Mouse (Mus musculus): Measurements from ENCODE around the gene Ndufs1. TPM values are rescaled to one million over a fixed set of nuclear protein-coding genes. Genes with fewer than 3 reads are reported as not detected.

The Ndufs1 gene
- polyA plus RNA-seq, 1 experiment: 19.9 TPM

DNA sequence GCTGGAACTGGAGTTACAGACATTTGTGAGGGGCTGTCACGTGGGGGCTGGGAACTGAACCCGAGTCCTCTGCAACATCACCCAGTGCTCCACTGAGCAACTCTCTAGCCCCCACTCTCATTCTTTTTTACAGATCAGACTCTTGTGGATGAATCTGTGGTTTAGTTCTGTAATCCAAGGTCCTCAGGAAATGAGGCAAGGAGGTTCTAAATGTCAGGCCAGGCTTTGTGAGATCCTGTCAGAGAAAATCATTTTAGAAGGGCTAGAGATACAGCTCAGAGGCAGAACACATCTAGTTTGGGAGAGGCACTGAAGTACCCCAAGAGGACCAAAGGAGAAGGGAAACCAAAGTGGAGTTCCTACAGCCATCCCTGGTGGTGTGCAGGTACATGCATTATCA is 45.8 kb downstream of the Ndufs1 start:
- Histone ChIP-seq H3K36me3 (ENCODE audit: control insufficient read depth, insufficient read depth, low read length) (no peaks in the 10 kb centered on the region), H3K4me1 (ENCODE audit: control insufficient read depth, insufficient read depth, insufficient read length, low read length) (peaks cover 2% of the 10 kb centered on the region; the same call in 1 of the 2 replicates), H3K4me3 (ENCODE audit: low read depth, low read length) (no peak overlapping the region), H3K27ac (ENCODE audit: insufficient read depth, low read depth, low read length) (no peak overlapping the region), H3K27me3 (ENCODE audit: control insufficient read depth, insufficient read depth, low read length) (no peaks in the 10 kb centered on the region)
- TF ChIP-seq CTCF (IDR thresholded peaks at IDR 0.05; ENCODE audit: extremely low read depth, insufficient read length, insufficient replicate concordance, low read depth, low read length): no peak
- TF ChIP-seq POLR2A (IDR thresholded peaks at IDR 0.05; ENCODE audit: low read depth, low read length): no peak
- 65% methylated on average over 2 of the region's 2 CpGs for WGBS

DNA sequence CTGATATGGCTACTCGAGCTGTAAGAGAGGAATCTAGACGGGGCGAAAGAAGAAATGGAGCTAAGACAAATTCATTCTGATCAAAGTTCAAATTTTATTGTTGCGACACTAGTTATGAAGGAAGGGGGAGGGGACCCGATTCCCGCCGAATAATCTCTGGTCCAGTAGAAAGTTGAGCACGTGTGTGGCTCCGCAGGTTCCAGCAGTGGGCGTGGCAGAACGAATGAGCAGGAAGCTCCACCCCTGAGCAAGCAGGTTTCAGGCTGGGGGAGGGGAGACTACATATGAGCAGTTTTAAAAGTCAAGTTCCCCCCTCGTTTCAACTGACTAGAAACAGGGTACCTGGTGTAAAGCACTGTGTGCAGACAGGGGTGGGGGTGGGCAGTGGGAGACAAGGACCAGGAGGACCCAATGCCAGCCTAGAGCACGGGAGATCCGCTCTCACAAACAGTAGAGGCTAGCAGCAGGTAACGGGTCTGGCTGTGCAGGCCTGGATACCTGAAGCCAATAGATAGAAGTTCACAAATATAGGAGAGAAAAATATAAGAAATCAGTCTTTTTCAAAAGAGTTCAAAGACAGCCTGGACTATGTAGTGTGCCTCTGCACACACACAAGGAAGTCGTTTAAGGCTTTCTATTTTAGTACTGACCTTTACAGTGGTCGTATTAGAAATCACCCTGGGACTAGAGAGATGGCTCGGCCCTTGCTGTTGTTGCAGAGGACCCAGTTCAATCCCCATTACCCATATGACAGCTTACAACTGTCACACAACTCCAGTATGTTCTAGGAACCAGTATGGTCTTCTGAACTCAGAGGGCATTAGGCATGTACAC is 46.6 kb downstream of the Ndufs1 start:
- Histone ChIP-seq H3K36me3 (ENCODE audit: control insufficient read depth, insufficient read depth, low read length) (no peaks in the 10 kb centered on the region), H3K4me1 (ENCODE audit: control insufficient read depth, insufficient read depth, insufficient read length, low read length) (peaks cover 2% of the 10 kb centered on the region; the same call in 1 of the 2 replicates), H3K27me3 (ENCODE audit: control insufficient read depth, insufficient read depth, low read length) (no peaks in the 10 kb centered on the region), H3K27ac (ENCODE audit: insufficient read depth, low read depth, low read length) (no peak overlapping the region), H3K4me3 (ENCODE audit: low read depth, low read length) (peak overlapping the region; percentile 57)
- WGBS: 5% methylated on average over 18 of the region's 18 CpGs
- TF ChIP-seq CTCF (IDR thresholded peaks at IDR 0.05; ENCODE audit: extremely low read depth, insufficient read length, insufficient replicate concordance, low read depth, low read length): no peak

DNA sequence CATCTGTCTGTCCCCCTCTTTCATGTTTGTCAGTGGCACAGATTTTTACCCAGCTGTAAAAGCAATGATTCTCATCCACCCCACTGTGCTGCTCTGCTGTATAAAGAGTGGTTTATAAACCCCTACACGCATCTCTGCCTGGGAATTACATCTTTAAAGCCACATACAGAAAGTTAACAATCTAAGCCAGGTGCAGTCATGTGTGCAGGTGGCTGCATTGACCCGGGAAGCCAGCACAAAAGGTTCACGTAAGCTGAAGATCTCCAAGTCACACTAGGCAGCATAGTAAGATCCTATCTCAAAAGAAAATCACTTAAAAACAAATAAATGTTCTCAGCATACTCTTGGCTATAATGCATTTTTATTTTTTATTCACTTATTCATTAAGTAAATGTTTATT is 47.4 kb downstream of the Ndufs1 start:
- no peaks in the 10 kb centered on the region for H3K36me3 ChIP-seq (ENCODE audit: control insufficient read depth, insufficient read depth, low read length)
- peaks cover 2% of the 10 kb centered on the region; the same call in 1 of the 2 replicates for H3K4me1 ChIP-seq (ENCODE audit: control insufficient read depth, insufficient read depth, insufficient read length, low read length)
- H3K27me3 ChIP-seq (ENCODE audit: control insufficient read depth, insufficient read depth, low read length): no peaks in the 10 kb centered on the region
- H3K27ac ChIP-seq (ENCODE audit: insufficient read depth, low read depth, low read length): peak overlapping the region; percentile 28
- WGBS: 14% methylated on average over 3 of the region's 3 CpGs
- no peak overlapping the region for H3K4me3 ChIP-seq (ENCODE audit: low read depth, low read length)
- TF ChIP-seq POLR2A (IDR thresholded peaks at IDR 0.05; ENCODE audit: low read depth, low read length): no peak

DNA sequence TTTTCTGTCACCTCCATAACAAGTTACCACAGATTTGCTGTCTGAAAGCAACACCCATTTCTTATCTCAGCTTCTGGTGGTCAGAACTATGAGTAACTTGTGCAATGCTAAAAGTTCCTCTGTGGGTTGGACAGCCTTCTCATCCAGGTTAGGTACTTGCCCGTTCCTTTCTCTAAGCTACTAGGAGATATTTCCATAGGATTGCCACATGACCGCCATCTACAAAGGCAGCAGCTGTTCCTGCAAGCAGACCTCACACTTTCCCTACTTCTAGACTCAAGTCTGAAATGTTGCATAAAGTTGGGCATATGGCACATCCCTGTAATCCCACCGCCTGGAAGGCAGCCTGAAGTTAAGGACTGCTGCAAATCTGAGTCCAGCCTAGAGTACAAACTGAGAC is 50.4 kb downstream of the Ndufs1 start:
- no peaks in the 10 kb centered on the region for H3K27me3 ChIP-seq (ENCODE audit: control insufficient read depth, insufficient read depth, low read length)

DNA sequence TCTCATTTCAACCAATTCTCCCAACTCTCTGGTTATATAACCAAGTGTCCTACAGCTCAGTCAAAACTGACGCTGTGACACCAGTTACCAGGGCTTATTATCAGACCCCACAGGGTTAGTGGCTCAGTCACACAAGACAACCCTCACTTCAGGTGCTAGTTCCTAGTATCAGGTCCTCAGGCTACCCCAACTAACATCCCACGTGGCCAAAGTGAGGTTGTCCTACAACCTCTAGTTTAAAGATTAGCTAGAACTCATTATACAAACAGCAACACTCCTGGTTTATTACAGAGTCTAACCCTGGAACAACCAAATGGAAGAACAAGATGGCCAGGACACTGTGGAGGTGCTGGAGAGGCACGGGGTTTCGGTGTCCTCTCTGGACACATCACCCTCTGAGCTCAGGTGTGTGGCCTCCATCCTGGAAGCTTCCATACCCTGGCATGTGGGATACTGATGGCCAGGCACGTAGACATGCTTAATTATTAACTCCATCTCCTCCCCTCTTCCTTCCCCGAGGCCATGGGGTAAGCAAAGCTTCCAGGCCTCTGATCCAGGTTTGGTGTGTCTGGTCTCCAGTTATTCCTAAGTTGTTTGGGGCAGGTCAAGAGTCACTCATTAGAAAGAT is 52.7 kb downstream of the Ndufs1 start:
- H3K36me3 ChIP-seq (ENCODE audit: control insufficient read depth, insufficient read depth, low read length): peaks cover 26% of the 10 kb centered on the region
- peaks cover 7% of the 10 kb centered on the region; the same call in 1 of the 2 replicates for H3K4me1 ChIP-seq (ENCODE audit: control insufficient read depth, insufficient read depth, insufficient read length, low read length)
- H3K4me3 ChIP-seq (ENCODE audit: low read depth, low read length): no peak overlapping the region
- no peaks in the 10 kb centered on the region for H3K27me3 ChIP-seq (ENCODE audit: control insufficient read depth, insufficient read depth, low read length)
- WGBS: 31% methylated on average over 6 of the region's 6 CpGs
- peak overlapping the region; percentile 8 for H3K27ac ChIP-seq (ENCODE audit: insufficient read depth, low read depth, low read length)
- TF ChIP-seq POLR2A (IDR thresholded peaks at IDR 0.05; ENCODE audit: low read depth, low read length): no peak
- TF ChIP-seq CTCF (IDR thresholded peaks at IDR 0.05; ENCODE audit: extremely low read depth, insufficient read length, insufficient replicate concordance, low read depth, low read length): no peak

More for the DNA sequence above, 50.4 kb downstream of the Ndufs1 start:
- peaks cover 9% of the 10 kb centered on the region; the same call in 1 of the 2 replicates for H3K4me1 ChIP-seq (ENCODE audit: control insufficient read depth, insufficient read depth, insufficient read length, low read length)
- H3K4me3 ChIP-seq (ENCODE audit: low read depth, low read length): no peak overlapping the region
- no peak overlapping the region for H3K27ac ChIP-seq (ENCODE audit: insufficient read depth, low read depth, low read length)
- 96% methylated on average over 3 of the region's 3 CpGs for WGBS
- TF ChIP-seq CTCF (IDR thresholded peaks at IDR 0.05; ENCODE audit: extremely low read depth, insufficient read length, insufficient replicate concordance, low read depth, low read length): no peak
- TF ChIP-seq POLR2A (IDR thresholded peaks at IDR 0.05; ENCODE audit: low read depth, low read length): no peak
- H3K36me3 ChIP-seq (ENCODE audit: control insufficient read depth, insufficient read depth, low read length): peaks cover 12% of the 10 kb centered on the region

DNA sequence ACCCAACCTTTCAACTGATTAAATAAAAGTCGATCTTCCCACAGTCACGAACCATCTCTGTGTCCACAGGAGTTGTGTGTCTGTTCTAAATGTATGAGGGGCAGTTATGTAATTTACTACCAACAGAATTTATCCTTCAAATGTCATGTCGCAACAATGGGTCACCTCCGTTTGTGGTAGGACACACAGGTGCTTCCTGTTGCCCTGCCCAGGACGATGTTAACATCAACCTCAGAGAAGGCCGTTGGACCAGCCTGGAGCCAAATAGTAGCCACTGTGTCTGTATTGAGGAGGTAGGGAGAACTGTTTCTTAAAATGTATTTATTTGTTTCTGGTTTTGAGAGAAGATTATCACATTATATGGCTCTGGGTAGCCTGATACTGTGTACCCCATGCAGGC is 54.6 kb downstream of the Ndufs1 start:
- Histone ChIP-seq H3K27me3 (ENCODE audit: control insufficient read depth, insufficient read depth, low read length) (no peaks in the 10 kb centered on the region), H3K27ac (ENCODE audit: insufficient read depth, low read depth, low read length) (no peak overlapping the region), H3K4me3 (ENCODE audit: low read depth, low read length) (no peak overlapping the region), H3K36me3 (ENCODE audit: control insufficient read depth, insufficient read depth, low read length) (peaks cover 33% of the 10 kb centered on the region), H3K4me1 (ENCODE audit: control insufficient read depth, insufficient read depth, insufficient read length, low read length) (peaks cover 7% of the 10 kb centered on the region; the same call in 1 of the 2 replicates)
- 78% methylated on average over 6 of the region's 6 CpGs for WGBS
- TF ChIP-seq CTCF (IDR thresholded peaks at IDR 0.05; ENCODE audit: extremely low read depth, insufficient read length, insufficient replicate concordance, low read depth, low read length) (no peak), POLR2A (IDR thresholded peaks at IDR 0.05; ENCODE audit: low read depth, low read length) (no peak)

DNA sequence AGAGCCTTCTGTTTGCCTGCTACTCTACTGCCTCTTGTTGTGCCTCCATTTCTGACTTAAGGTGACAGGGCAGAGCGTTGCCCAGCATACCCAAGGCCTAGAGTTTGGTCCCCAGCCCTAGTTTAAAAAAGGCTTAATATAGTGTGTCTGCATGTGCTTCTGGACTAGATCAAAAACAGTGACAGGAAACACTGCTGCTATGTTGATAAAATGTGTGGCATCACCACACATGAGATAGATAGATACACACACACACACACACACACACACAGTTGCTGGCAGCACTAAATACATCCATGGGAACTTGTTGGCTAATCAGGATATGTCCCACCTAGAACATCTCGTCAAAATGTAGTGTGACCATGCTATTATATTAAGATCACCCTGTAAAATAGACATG is 56.3 kb downstream of the Ndufs1 start:
- Histone ChIP-seq H3K27me3 (ENCODE audit: control insufficient read depth, insufficient read depth, low read length) (no peaks in the 10 kb centered on the region), H3K27ac (ENCODE audit: insufficient read depth, low read depth, low read length) (no peak overlapping the region), H3K4me3 (ENCODE audit: low read depth, low read length) (no peak overlapping the region), H3K4me1 (ENCODE audit: control insufficient read depth, insufficient read depth, insufficient read length, low read length) (peaks cover 9% of the 10 kb centered on the region; the same call in 1 of the 2 replicates), H3K36me3 (ENCODE audit: control insufficient read depth, insufficient read depth, low read length) (peaks cover 33% of the 10 kb centered on the region)
- WGBS: 93% methylated on average over 2 of the region's 2 CpGs
- no peak for TF ChIP-seq CTCF (IDR thresholded peaks at IDR 0.05; ENCODE audit: extremely low read depth, insufficient read length, insufficient replicate concordance, low read depth, low read length)

Data from small intestine, adult 2 months (tissue).